Mouse (Mus musculus) liver, embryonic 11.5 days (tissue): Measurements from ENCODE around the gene Krt14. TPM values are rescaled to one million over a fixed set of nuclear protein-coding genes. Genes with fewer than 3 reads are reported as not detected.
"Not testable (repeated sequence)": the region's sequence is repeated elsewhere in the genome, so short reads cannot be mapped to it uniquely, and the experiment has no call there.

ENCODE experiments used
- ATAC-seq: fragments of 200-750 bp; cut with Nextera tagmentation; replicated peaks from 2 replicates; pipeline ENCODE4 v1.8.0; 2017; ENCODE audit warnings: moderate number of reproducible peaks, mild to moderate bottlenecking, moderate TSS enrichment, moderate library complexity; ENCODE audit not compliant: low FRiP score
- DNase-seq: peaks from one replicate; pipeline ENCODE4 v3.0.0-alpha.2; 2017; ENCODE audit warnings: low spot score
- H3K27ac ChIP-seq: fragments of 300-500 bp; sonication (generic); 2 replicates; pipeline ENCODE4 v1.5.1; 2014; ENCODE audit warnings: mild to moderate bottlenecking, low read depth, low read length, control low read depth
- H3K27me3 ChIP-seq: fragments of 300-500 bp; sonication (generic); replicated peaks from 2 replicates; pipeline ENCODE4 v1.6.1; 2014; ENCODE audit warnings: low read length, mixed read lengths; ENCODE audit not compliant: control insufficient read depth, insufficient read depth
- H3K36me3 ChIP-seq: fragments of 300-500 bp; sonication (generic); 2 replicates; pipeline ENCODE4 v1.6.1; 2014; ENCODE audit warnings: mild to moderate bottlenecking, low read length, moderate library complexity, mixed read lengths; ENCODE audit not compliant: control insufficient read depth, insufficient read depth
- H3K4me1 ChIP-seq: fragments of 300-500 bp; sonication (generic); replicated peaks from 2 replicates; pipeline ENCODE4 v1.6.1; 2014; ENCODE audit warnings: low read length, mixed read lengths; ENCODE audit not compliant: control insufficient read depth, insufficient read depth
- H3K4me2 ChIP-seq: fragments of 300-500 bp; sonication (generic); 2 replicates; pipeline ENCODE4 v1.6.1; 2014; ENCODE audit warnings: mild to moderate bottlenecking, control low read depth, moderate library complexity
- H3K4me3 ChIP-seq: fragments of 300-500 bp; sonication (generic); 2 replicates; pipeline ENCODE4 v1.5.1; 2014; ENCODE audit warnings: low read depth, low read length, control low read depth
- H3K9ac ChIP-seq: fragments of 300-500 bp; sonication (generic); 2 replicates; pipeline ENCODE4 v1.6.1; 2014; ENCODE audit warnings: low read depth, low read length, control low read depth
- H3K9me3 ChIP-seq: fragments of 300-500 bp; sonication (generic); 2 replicates; pipeline ENCODE4 v1.6.1; 2016; ENCODE audit warnings: low read length, inconsistent platforms, mixed read lengths; ENCODE audit not compliant: control insufficient read depth
- WGBS: fragments of 180-500 bp; shearing (Covaris S2); extraction: QIAGEN DNeasy Blood & Tissue Kit; methylation state at CpG from one replicate; pipeline ENCODE4 v1.1.7; 2014; 5-methylcytosine and 5-hydroxymethylcytosine counted together
- polyA plus RNA-seq: library from polyadenylated mRNA; unstranded; fragments of >200 nt; fragmentation: Nextera tagmentation; extraction: Ambion mirVana; gene quantifications from 2 replicates; pipeline ENCODE4 v1.2.1, GENCODE M21; 2014

Krt14 gene
- 2.1 and 2.3 TPM in 2 replicates for polyA plus RNA-seq

DNA sequence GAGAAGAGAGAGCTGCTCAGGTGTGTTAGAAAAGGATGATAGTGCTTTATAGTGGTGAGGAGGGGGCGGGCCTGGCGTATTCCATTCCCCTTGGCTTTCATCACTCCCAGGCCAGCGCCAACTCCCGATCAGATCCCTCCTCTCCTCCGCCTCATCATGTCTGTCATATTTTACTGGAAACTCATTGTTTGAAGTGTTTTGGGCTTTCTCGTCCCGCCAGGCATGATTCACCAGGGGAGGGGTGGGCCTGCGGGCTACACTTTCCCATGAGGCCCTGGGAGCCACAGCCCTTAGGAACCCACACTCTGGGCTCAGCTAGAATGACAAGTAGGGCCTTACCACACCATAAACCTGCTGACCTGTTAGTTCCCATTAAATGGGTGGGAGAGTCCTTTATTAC lies at the start of gene Krt14:
Krt14 (minus strand) TSS at position 51 of the 400 bp plus-strand sequence.
- WGBS = 87% methylated on average over 8 of the region's 8 CpGs

DNA sequence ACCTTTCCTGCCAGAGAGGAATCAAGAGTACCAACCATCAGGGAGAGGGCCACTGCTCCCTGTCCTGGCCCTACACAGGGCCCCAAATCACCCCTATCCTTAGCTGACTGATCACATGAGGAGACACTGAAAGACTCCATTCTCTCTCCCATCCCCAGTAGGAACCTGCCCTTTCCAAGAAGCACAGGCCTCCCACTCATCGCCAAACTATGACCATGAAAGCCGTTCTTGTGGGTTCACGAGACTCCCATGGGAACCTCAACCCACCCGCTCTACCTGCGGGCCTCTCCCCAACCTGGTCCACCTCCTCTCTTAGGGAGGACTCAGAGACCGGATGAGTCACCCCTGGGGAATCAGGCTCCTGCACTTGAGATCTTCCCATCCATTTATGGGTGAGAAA lies 48.2 kb upstream of the Krt14 start:
- no peaks in the 10 kb centered on the region for H3K4me1 ChIP-seq
- no peak overlapping the region for H3K9ac ChIP-seq
- no peak overlapping the region for H3K27ac ChIP-seq
- H3K9me3 ChIP-seq = no peaks in the 10 kb centered on the region
- H3K4me2 ChIP-seq = no peak overlapping the region
- DNase-seq (no peak), ATAC-seq (no peak)
- H3K36me3 ChIP-seq = no peaks in the 10 kb centered on the region
- no peak overlapping the region for H3K4me3 ChIP-seq
- 76% methylated on average over 6 of the region's 6 CpGs for WGBS
- H3K27me3 ChIP-seq = no peaks in the 10 kb centered on the region

More for the DNA sequence above, at the start of gene Krt14:
- DNase-seq (no peak), ATAC-seq (no peak)
- Histone ChIP-seq H3K9me3 (no peaks in the 10 kb centered on the region), H3K4me2 (no peak within 1 kb of the TSS), H3K36me3 (no peaks in the 10 kb centered on the region), H3K27ac (no peak within 1 kb of the TSS), H3K4me1 (no peaks in the 10 kb centered on the region), H3K4me3 (no peak within 1 kb of the TSS), H3K9ac (no peak within 1 kb of the TSS), H3K27me3 (no peaks in the 10 kb centered on the region)

DNA sequence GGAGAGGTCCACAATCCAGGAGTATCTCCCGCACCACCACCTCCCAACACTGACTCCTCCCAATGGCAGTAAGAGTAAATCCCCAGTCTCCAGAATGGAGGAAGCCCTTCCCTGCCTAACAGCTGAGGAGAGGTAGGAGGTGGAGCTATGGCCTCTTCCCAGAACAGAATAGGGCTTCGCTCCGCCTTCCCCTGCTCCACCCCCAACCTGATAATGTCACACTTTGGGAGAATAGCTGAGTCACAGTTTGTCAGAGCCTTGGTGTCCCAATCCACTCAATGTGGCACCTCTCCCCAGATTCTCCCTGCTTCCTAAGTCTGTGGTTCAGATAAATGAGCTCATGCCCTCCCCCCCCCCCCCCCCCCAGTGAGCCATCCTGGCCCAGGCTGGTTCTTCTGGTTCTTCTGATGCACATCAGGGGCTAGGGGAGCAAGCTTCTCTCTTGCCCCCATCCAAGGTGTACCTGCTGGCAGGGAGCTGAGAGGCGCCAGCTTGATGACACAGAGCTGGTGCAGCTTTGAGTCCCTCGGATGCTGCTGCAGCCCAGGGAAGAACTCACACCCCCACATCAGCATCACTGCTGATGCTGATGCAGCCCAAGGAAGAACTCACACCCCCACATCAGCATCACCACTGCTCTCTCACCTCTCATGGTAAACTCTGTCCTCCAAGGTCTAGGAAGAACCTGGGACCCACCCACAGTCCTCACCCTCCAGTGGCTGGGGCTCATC lies 47.2 kb upstream of the Krt14 start:
- Histone ChIP-seq H3K27me3 (no peaks in the 10 kb centered on the region), H3K4me2 (no peak overlapping the region), H3K9ac (no peak overlapping the region), H3K4me3 (no peak overlapping the region), H3K4me1 (no peaks in the 10 kb centered on the region), H3K36me3 (no peaks in the 10 kb centered on the region), H3K9me3 (no peaks in the 10 kb centered on the region), H3K27ac (no peak overlapping the region)
- ATAC-seq = peak; percentile 67; the same call in 1 of the 2 replicates
- DNase-seq = no peak
- 50% methylated on average over 5 of the region's 5 CpGs for WGBS

DNA sequence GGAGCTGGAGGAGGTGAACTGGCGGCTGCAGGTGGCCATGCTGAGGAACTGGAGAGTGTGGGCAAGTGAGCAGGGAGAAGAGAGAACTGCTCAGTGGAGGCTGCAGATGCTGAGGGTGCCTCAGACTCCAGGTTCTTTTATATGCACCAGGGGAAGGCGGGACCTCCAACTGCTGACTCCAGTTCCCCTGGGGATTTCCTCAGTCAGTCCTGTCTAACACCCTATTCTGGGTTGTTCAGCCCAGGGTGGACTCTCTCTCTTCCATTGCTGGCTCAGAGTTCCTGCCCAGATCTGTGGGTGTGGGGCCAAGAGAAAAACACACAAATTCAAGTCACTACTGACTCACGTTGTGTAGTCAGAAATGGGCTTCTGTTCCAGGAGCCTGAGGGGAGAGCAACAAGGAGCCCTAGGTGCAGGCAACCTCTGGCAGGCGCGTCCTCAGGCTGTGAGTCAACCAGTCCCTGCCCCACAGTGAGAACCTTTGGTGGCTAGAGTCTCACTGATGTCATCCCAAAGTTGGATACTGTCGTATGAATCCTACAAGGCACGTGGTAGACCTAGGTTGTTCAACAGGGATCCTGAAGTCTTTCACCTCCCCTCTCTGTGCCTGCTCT lies 41.6 kb upstream of the Krt14 start, which contains the start of gene Krt16:
Krt16 (minus strand) TSS at position 51 of the 614 bp plus-strand sequence.
- H3K27me3 ChIP-seq = no peaks in the 10 kb centered on the region
- H3K27ac ChIP-seq = no peak within 1 kb of the TSS
- H3K9ac ChIP-seq = no peak within 1 kb of the TSS
- H3K9me3 ChIP-seq = no peaks in the 10 kb centered on the region
- no peak for DNase-seq
- no peaks in the 10 kb centered on the region for H3K4me1 ChIP-seq
- no peak for ATAC-seq
- H3K4me3 ChIP-seq = no peak within 1 kb of the TSS
- H3K36me3 ChIP-seq = no peaks in the 10 kb centered on the region
- 70% methylated on average over 7 of the region's 7 CpGs for WGBS
- H3K4me2 ChIP-seq = no peak within 1 kb of the TSS

DNA sequence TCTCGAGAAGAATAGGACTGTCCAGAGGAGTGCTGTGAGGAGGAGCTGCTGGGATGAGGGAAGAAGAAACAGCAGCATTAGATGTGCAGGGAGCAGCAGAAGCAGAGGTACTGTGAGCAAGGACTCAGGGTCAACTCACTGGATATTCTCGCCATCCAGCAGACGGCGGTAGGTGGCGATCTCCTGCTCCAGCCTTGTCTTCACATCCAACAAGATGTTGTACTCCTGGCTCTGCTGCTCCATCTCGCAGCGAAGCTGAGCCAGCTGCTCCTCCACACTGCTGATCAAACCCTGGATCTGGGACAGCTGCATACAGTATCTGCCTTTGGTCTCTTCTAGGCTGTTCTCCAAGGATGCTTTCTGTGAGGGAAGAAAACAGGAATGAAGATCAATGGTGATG lies 39.1 kb upstream of the Krt14 start:
- H3K9me3 ChIP-seq, H3K9ac ChIP-seq, H3K4me2 ChIP-seq, H3K4me1 ChIP-seq, H3K27ac ChIP-seq, ATAC-seq, H3K4me3 ChIP-seq, H3K36me3 ChIP-seq, H3K27me3 ChIP-seq, DNase-seq: not testable (repeated sequence)
- 57% methylated on average over 7 of the region's 7 CpGs for WGBS

GRCm38 (mm10) chr11:100240272-100240671 lies 32.9 kb upstream of the Krt14 start:
- not testable (repeated sequence) for H3K4me2 ChIP-seq, H3K4me1 ChIP-seq, H3K36me3 ChIP-seq, H3K4me3 ChIP-seq, H3K9me3 ChIP-seq, H3K9ac ChIP-seq, H3K27me3 ChIP-seq, ATAC-seq, H3K27ac ChIP-seq, DNase-seq
- WGBS = 88% methylated on average over 4 of the region's 4 CpGs

DNA sequence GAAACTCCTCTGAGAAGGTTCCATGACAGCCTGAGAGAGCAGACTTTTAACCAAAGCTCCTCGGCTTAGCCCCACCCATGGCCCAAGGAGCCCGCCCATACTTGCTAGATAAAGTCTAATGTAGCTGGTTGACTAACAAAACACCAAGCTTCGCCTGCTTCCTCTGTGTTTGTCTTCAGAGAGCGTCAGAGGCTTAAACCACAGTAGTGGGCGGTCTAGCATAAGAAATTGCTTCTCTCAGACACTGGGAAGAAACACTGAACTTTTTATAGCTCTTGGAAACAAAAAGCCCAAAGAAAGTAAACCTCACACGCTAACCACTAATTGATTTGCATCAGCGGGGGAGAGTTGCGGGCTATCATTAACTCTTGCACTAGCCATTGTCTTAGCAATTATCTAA lies 14.4 kb upstream of the Krt14 start:
- 62% methylated on average over 8 of the region's 8 CpGs for WGBS
- Histone ChIP-seq H3K36me3 (no peaks in the 10 kb centered on the region), H3K9ac (no peak overlapping the region), H3K4me1 (no peaks in the 10 kb centered on the region), H3K27ac (no peak overlapping the region), H3K4me3 (no peak overlapping the region), H3K4me2 (no peak overlapping the region), H3K27me3 (no peaks in the 10 kb centered on the region), H3K9me3 (peaks cover 4% of the 10 kb centered on the region; the same call in 1 of the 2 replicates)
- ATAC-seq = no peak
- DNase-seq = no peak

- Histone ChIP-seq H3K4me1 (no peaks in the 10 kb centered on the region), H3K4me3 (no peak overlapping the region), H3K4me2 (no peak overlapping the region), H3K27me3 (no peaks in the 10 kb centered on the region), H3K27ac (no peak overlapping the region), H3K9me3 (no peaks in the 10 kb centered on the region), H3K36me3 (no peaks in the 10 kb centered on the region), H3K9ac (no peak overlapping the region)
- 70% methylated on average over 4 of the region's 4 CpGs for WGBS
- DNase-seq (no peak), ATAC-seq (no peak)
Measured at GRCm38 (mm10) chr11:100219304-100219703, 12.0 kb upstream of the Krt14 start.

GRCm38 (mm10) chr11:100208542-100208941 lies 1.2 kb upstream of the Krt14 start:
- H3K4me1 ChIP-seq = no peaks in the 10 kb centered on the region
- no peak overlapping the region for H3K4me3 ChIP-seq
- H3K27me3 ChIP-seq = no peaks in the 10 kb centered on the region
- no peak overlapping the region for H3K4me2 ChIP-seq
- no peaks in the 10 kb centered on the region for H3K36me3 ChIP-seq
- no peak for ATAC-seq
- H3K9me3 ChIP-seq = no peaks in the 10 kb centered on the region
- H3K27ac ChIP-seq = no peak overlapping the region
- WGBS = 33% methylated on average over 6 of the region's 6 CpGs
- H3K9ac ChIP-seq = no peak overlapping the region
- DNase-seq = no peak
